In the genomic region with DNA sequence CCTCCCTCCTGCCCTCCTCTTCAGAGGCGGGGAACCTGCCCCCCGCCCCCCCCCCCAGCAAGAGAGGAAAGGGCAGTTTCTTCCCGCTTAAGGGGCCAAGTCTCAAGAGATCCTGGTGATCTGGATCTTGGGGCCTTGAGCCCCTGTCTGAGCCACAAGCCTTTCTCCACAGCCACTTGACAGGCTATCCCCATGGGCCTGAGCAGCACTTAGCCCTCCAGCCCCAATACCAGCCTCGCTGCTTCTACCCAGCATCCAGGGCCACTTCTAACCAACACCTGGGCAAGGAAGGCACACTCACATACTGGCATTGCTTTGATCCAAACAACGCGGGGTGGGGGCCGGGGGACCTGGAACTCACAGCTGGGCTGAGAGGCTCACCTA, we compare ENCODE assay signal across 8 mouse cellular contexts. TPM values are rescaled to one million over a fixed set of nuclear protein-coding genes. Genes with fewer than 3 reads are reported as not detected.
DNase-seq lines count a peak whose midpoint lies in the region; ATAC-seq and TF ChIP-seq lines count a peak whose summit lies in the region.

No protein-coding gene starts in this region.

- H3K9ac ChIP-seq in heart, embryonic 16.5 days (ENCODE audit: low read length): peak overlapping the region; percentile 41; the same call in 1 of the 2 replicates
- H3K9ac ChIP-seq in embryonic facial prominence, embryonic 12.5 days: no peak overlapping the region
- peak overlapping the region; percentile 64; the same call in 1 of the 2 replicates for H3K9ac ChIP-seq in hindbrain, embryonic 16.5 days (ENCODE audit: low read depth, low read length)
- no peak overlapping the region for H3K9ac ChIP-seq in midbrain, embryonic 13.5 days (replicated peaks)

- no peaks in the 10 kb centered on the region for H3K36me3 ChIP-seq in heart, embryonic 16.5 days (ENCODE audit: control insufficient read depth, insufficient read depth)
- H3K36me3 ChIP-seq in embryonic facial prominence, embryonic 12.5 days: no peaks in the 10 kb centered on the region
- H3K36me3 ChIP-seq in hindbrain, embryonic 16.5 days (ENCODE audit: control insufficient read depth, insufficient read depth, low read length): no peaks in the 10 kb centered on the region
- no peaks in the 10 kb centered on the region for H3K36me3 ChIP-seq in midbrain, embryonic 13.5 days
- no peaks in the 10 kb centered on the region for H3K36me3 ChIP-seq in thymus, adult 2 months (ENCODE audit: control insufficient read depth, insufficient read depth, low read length)

- H3K27ac ChIP-seq in heart, embryonic 16.5 days (ENCODE audit: low read length): no peak overlapping the region
- H3K27ac ChIP-seq in embryonic facial prominence, embryonic 12.5 days: no peak overlapping the region
- no peak overlapping the region for H3K27ac ChIP-seq in hindbrain, embryonic 16.5 days (ENCODE audit: low read depth, low read length)
- no peak overlapping the region for H3K27ac ChIP-seq in midbrain, embryonic 13.5 days
- no peak overlapping the region for H3K27ac ChIP-seq in thymus, adult 2 months (ENCODE audit: control insufficient read depth, insufficient read depth, low read length)

- H3K4me3 ChIP-seq in heart, embryonic 16.5 days (ENCODE audit: low read length): peak overlapping the region; percentile 59
- H3K4me3 ChIP-seq in embryonic facial prominence, embryonic 12.5 days: peak overlapping the region; percentile 54
- peak overlapping the region; percentile 56 for H3K4me3 ChIP-seq in hindbrain, embryonic 16.5 days (ENCODE audit: low read length)
- peak overlapping the region; percentile 50 for H3K4me3 ChIP-seq in midbrain, embryonic 13.5 days (replicated peaks)
- H3K4me3 ChIP-seq in thymus, adult 2 months (ENCODE audit: control insufficient read depth, insufficient read depth, low read length): no peak overlapping the region

- WGBS in heart, embryonic 16.5 days: 38% methylated on average over 5 of the region's 7 CpGs
- 32% methylated on average over 5 of the region's 7 CpGs for WGBS in embryonic facial prominence, embryonic 12.5 days
- 45% methylated on average over 4 of the region's 7 CpGs for WGBS in hindbrain, embryonic 16.5 days
- WGBS in midbrain, embryonic 13.5 days: 47% methylated on average over 4 of the region's 7 CpGs
- WGBS in thymus, adult 2 months: 44% methylated on average over 5 of the region's 7 CpGs

- no peak for DNase-seq in heart, adult 18-20 months
- no peak for DNase-seq in adrenal gland, postnatal 10 days
- no peak for DNase-seq in thymus, adult 2 months

- no peaks in the 10 kb centered on the region for H3K9me3 ChIP-seq in heart, embryonic 16.5 days (replicated peaks; ENCODE audit: control insufficient read depth, low read length)
- H3K9me3 ChIP-seq in embryonic facial prominence, embryonic 12.5 days: no peaks in the 10 kb centered on the region
- H3K9me3 ChIP-seq in hindbrain, embryonic 16.5 days (ENCODE audit: control insufficient read depth, low read length): no peaks in the 10 kb centered on the region
- H3K9me3 ChIP-seq in midbrain, embryonic 13.5 days: no peaks in the 10 kb centered on the region

- no peaks in the 10 kb centered on the region for H3K27me3 ChIP-seq in heart, embryonic 16.5 days (ENCODE audit: control insufficient read depth, insufficient read depth, low read length)
- peaks cover 12% of the 10 kb centered on the region; the same call in 1 of the 2 replicates for H3K27me3 ChIP-seq in embryonic facial prominence, embryonic 12.5 days
- peaks cover 10% of the 10 kb centered on the region for H3K27me3 ChIP-seq in hindbrain, embryonic 16.5 days (replicated peaks; ENCODE audit: control insufficient read depth, insufficient read depth, low read length)
- H3K27me3 ChIP-seq in midbrain, embryonic 13.5 days: peaks cover 14% of the 10 kb centered on the region; the same call in 1 of the 2 replicates
- no peaks in the 10 kb centered on the region for H3K27me3 ChIP-seq in thymus, adult 2 months (ENCODE audit: control insufficient read depth, insufficient read depth, low read length)

- no peak for TF ChIP-seq CTCF in thymus, adult 2 months (IDR thresholded peaks at IDR 0.05; ENCODE audit: borderline replicate concordance, control insufficient read depth, extremely low read depth, insufficient read depth, low read length, poor library complexity)

- peak overlapping the region; percentile 60 for H3K4me2 ChIP-seq in heart, embryonic 16.5 days (ENCODE audit: low read depth, low read length)
- H3K4me2 ChIP-seq in embryonic facial prominence, embryonic 12.5 days (replicated peaks): peak overlapping the region; percentile 57
- peak overlapping the region; percentile 79 for H3K4me2 ChIP-seq in hindbrain, embryonic 16.5 days (ENCODE audit: low read length)
- peak overlapping the region; percentile 69 for H3K4me2 ChIP-seq in midbrain, embryonic 13.5 days (replicated peaks)

- 0 out of 2 replicates have a peak, but pooled peaks have one; percentile 2 for ATAC-seq in heart, embryonic 16.5 days (replicated peaks; ENCODE audit: extremely low read depth, insufficient read depth, low FRiP score)
- 0 out of 2 replicates have a peak, but pooled peaks have one; percentile 48 for ATAC-seq in embryonic facial prominence, embryonic 12.5 days (ENCODE audit: insufficient number of reproducible peaks, insufficient read depth, low FRiP score, low TSS enrichment)
- ATAC-seq in hindbrain, embryonic 16.5 days: peak; percentile 58
- peak; percentile 52 for ATAC-seq in midbrain, embryonic 13.5 days
- no peak for ATAC-seq in megakaryocyte progenitor cell, adult 5-6 weeks (replicated peaks; ENCODE audit: poor library complexity)

- H3K4me1 ChIP-seq in heart, embryonic 16.5 days (ENCODE audit: control insufficient read depth, insufficient read depth, low read length): peaks cover 4% of the 10 kb centered on the region; the same call in 1 of the 2 replicates
- no peaks in the 10 kb centered on the region for H3K4me1 ChIP-seq in embryonic facial prominence, embryonic 12.5 days
- H3K4me1 ChIP-seq in hindbrain, embryonic 16.5 days (ENCODE audit: control insufficient read depth, insufficient read depth, low read depth, low read length): no peaks in the 10 kb centered on the region
- peaks cover 7% of the 10 kb centered on the region; the same call in 1 of the 2 replicates for H3K4me1 ChIP-seq in midbrain, embryonic 13.5 days (replicated peaks)
- no peaks in the 10 kb centered on the region for H3K4me1 ChIP-seq in thymus, adult 2 months (replicated peaks; ENCODE audit: control insufficient read depth, insufficient read depth, low read length)

- TF ChIP-seq POLR2A in thymus, adult 2 months (IDR thresholded peaks at IDR 0.05; ENCODE audit: control insufficient read depth, extremely low read depth, insufficient read depth, low read length, poor library complexity): no peak

RNA-seq across cellular contexts. Expression of gene Gpc4, which starts 0.5 kb away (rescaled TPM):
- polyA plus RNA-seq in heart, embryonic 16.5 days (2015; fragmentation: Nextera tagmentation; extraction: Ambion mirVana): 45.5 and 45.6 TPM in 2 replicates
- 10 to 100 TPM; 32.0 to 35.6 TPM for total RNA-seq in heart, adult 18-20 months (2021)
- polyA plus RNA-seq in embryonic facial prominence, embryonic 12.5 days (2016; fragmentation: Nextera tagmentation; extraction: Ambion mirVana): 41.9 and 44.4 TPM in 2 replicates
- 8.2 and 13.6 TPM in 2 replicates for polyA plus RNA-seq in hindbrain, embryonic 16.5 days (2015; fragmentation: Nextera tagmentation; extraction: Ambion mirVana)
- 11.2 and 13.3 TPM in 2 replicates for polyA plus RNA-seq in midbrain, embryonic 13.5 days (2015; fragmentation: Nextera tagmentation; extraction: Ambion mirVana)
- 100 to 1,000 TPM in 1 of 2 experiments, 10 to 100 TPM in 1; 96.0 to 113 TPM for total RNA-seq in adrenal gland, postnatal 10 days (2021)
- 3.9 and 5.0 TPM in 2 replicates for polyA plus RNA-seq in thymus, adult 2 months (2012; rRNA removed)
- total RNA-seq in megakaryocyte progenitor cell, adult 5-6 weeks (2015): 1.7 and 2.0 TPM in 2 replicates
- 0.30 and 0.33 TPM in 2 replicates for total RNA-seq in megakaryocyte progenitor cell, adult 5-6 weeks (2017)

Comparison
In these comparisons a context has a peak if more than half of its experiments do, and no peak if none do; other contexts are left out.
1. H3K9ac ChIP-seq: peak in heart, embryonic 16.5 days (single experiment) and hindbrain, embryonic 16.5 days (single experiment); none in embryonic facial prominence, embryonic 12.5 days (single experiment) and midbrain, embryonic 13.5 days (single experiment).
2. Peak in every context shown above with its lines, with median percentiles within 50 percentile points of each other: H3K4me2 ChIP-seq.